Mouse (Mus musculus): ENCODE data around the gene Nufip2.

- no peak for TF ChIP-seq CTCF (IDR thresholded peaks at IDR 0.05; ENCODE audit: low read depth, low read length)
- TF ChIP-seq POLR2A (IDR thresholded peaks at IDR 0.05; ENCODE audit: borderline replicate concordance, low read depth, low read length) = no peak
Measured at GRCm38 (mm10) chr11:77686346-77686840, 438 bp downstream of the Nufip2 start.
